Mouse (Mus musculus) kidney, embryonic 15.5 days (tissue): ENCODE measurements at regions not wholly inside any gene's neighbourhood (a gene's known extent, or its start where the extent isn't known, plus 50 kb on each side); places are given as distances from the start of the nearest gene placed in this dataset.

Experiments used
- ATAC-seq: fragments of 200-750 bp; cut with Nextera tagmentation; replicated peaks from 2 replicates; pipeline ENCODE4 v1.8.0; 2017; ENCODE audit warnings: moderate TSS enrichment; ENCODE audit not compliant: low FRiP score
- H3K27ac ChIP-seq: fragments of 300-500 bp; sonication (generic); 2 replicates; pipeline ENCODE4 v1.5.1; 2015; ENCODE audit warnings: mild to moderate bottlenecking, inconsistent platforms
- H3K27me3 ChIP-seq: fragments of 300-500 bp; sonication (generic); 2 replicates; pipeline ENCODE4 v1.6.1; 2015; ENCODE audit warnings: inconsistent platforms
- H3K36me3 ChIP-seq: fragments of 300-500 bp; sonication (generic); 2 replicates; pipeline ENCODE4 v1.6.1; 2015; ENCODE audit warnings: inconsistent platforms
- H3K4me1 ChIP-seq: fragments of 300-500 bp; sonication (generic); 2 replicates; pipeline ENCODE4 v1.6.1; 2015; ENCODE audit warnings: inconsistent platforms
- H3K4me2 ChIP-seq: fragments of 300-500 bp; sonication (generic); 2 replicates; pipeline ENCODE4 v1.6.1; 2015; ENCODE audit warnings: moderate library complexity, mild to moderate bottlenecking, inconsistent platforms
- H3K4me3 ChIP-seq: fragments of 300-500 bp; sonication (generic); replicated peaks from 2 replicates; pipeline ENCODE4 v1.5.1; 2015; ENCODE audit warnings: mild to moderate bottlenecking, inconsistent platforms
- H3K9ac ChIP-seq: fragments of 300-500 bp; sonication (generic); 2 replicates; pipeline ENCODE4 v1.6.1; 2015; ENCODE audit warnings: mild to moderate bottlenecking, inconsistent platforms
- H3K9me3 ChIP-seq: fragments of 300-500 bp; sonication (generic); replicated peaks from 2 replicates; pipeline ENCODE4 v1.6.1; 2016; ENCODE audit warnings: inconsistent platforms
- WGBS: fragments of 180-500 bp; shearing (Covaris S2); methylation state at CpG from one replicate; pipeline ENCODE4 v1.1.7; 2015; ENCODE audit warnings: mixed read lengths; 5-methylcytosine and 5-hydroxymethylcytosine counted together

GRCm38 (mm10) chr3:137568580-137569313 is 52.7 kb upstream of the Ddit4l start:
- H3K9me3 ChIP-seq = no peaks in the 10 kb centered on the region
- 0 out of 2 replicates have a peak, but pooled peaks have one; percentile 15 for ATAC-seq
- no peak overlapping the region for H3K4me2 ChIP-seq
- no peak overlapping the region for H3K4me3 ChIP-seq
- no peak overlapping the region for H3K9ac ChIP-seq
- no peak overlapping the region for H3K27ac ChIP-seq
- 70% methylated on average over 2 of the region's 2 CpGs for WGBS
- H3K27me3 ChIP-seq = no peaks in the 10 kb centered on the region
- 0 out of 2 replicates have a peak, but pooled peaks cover 2% of the 10 kb centered on the region for H3K4me1 ChIP-seq
- no peaks in the 10 kb centered on the region for H3K36me3 ChIP-seq
